Comparison of ENCODE assay signal across 8 mouse cellular contexts in genomic region chr13:109609805-109610187, GRCm38 (mm10).
DNase-seq lines count a peak whose midpoint lies in the region.

No protein-coding gene starts in this region.

- no peak overlapping the region for H3K27ac ChIP-seq in hindbrain, embryonic 10.5 days

- 18% methylated on average over 3 of the region's 3 CpGs for WGBS in hindbrain, embryonic 10.5 days

- H3K36me3 ChIP-seq in hindbrain, embryonic 10.5 days: no peaks in the 10 kb centered on the region

- 0 out of 2 replicates have a peak, but pooled peaks cover 4% of the 10 kb centered on the region for H3K4me1 ChIP-seq in hindbrain, embryonic 10.5 days (replicated peaks)

- DNase-seq in MN1 (ENCODE audit: low spot score): peak; percentile 82
- DNase-seq in adrenal gland, postnatal 36 days: peak; percentile 45 to 54
- peak; percentile 63 for DNase-seq in embryo, embryonic 9.5 days (ENCODE audit: extremely low spot score)
- DNase-seq in hindbrain, embryonic 10.5 days (ENCODE audit: low spot score): peak; percentile 50
- DNase-seq in layer of hippocampus, postnatal 10 days (ENCODE audit: low spot score in 2 of 2): peak; percentile 69 to 78
- peak; percentile 63 for DNase-seq in lung, postnatal 10 days
- peak; percentile 52 for DNase-seq in right cerebral cortex, adult 18-20 months
- no peak for DNase-seq in spleen, postnatal 36 days (ENCODE audit: low spot score in 2 of 2)

- no peaks in the 10 kb centered on the region for H3K9me3 ChIP-seq in hindbrain, embryonic 10.5 days

- no peak overlapping the region for H3K4me3 ChIP-seq in hindbrain, embryonic 10.5 days

- no peaks in the 10 kb centered on the region for H3K27me3 ChIP-seq in hindbrain, embryonic 10.5 days (ENCODE audit: insufficient read depth, poor library complexity, severe bottlenecking)

Comparison
In these comparisons a context has a peak if more than half of its experiments do, and no peak if none do; other contexts are left out.
1. DNase-seq: peak in MN1 (single experiment), adrenal gland, postnatal 36 days (2 of 2), embryo, embryonic 9.5 days (single experiment), hindbrain, embryonic 10.5 days (single experiment), layer of hippocampus, postnatal 10 days (2 of 2), lung, postnatal 10 days (single experiment) and right cerebral cortex, adult 18-20 months (single experiment); none in spleen, postnatal 36 days (0 of 2).